Mouse (Mus musculus) embryonic facial prominence, embryonic 12.5 days (tissue): ENCODE measurements around the gene Vwa3b. TPM values are rescaled to one million over a fixed set of nuclear protein-coding genes. Genes with fewer than 3 reads are reported as not detected.

ENCODE experiments used
- ATAC-seq: fragments of 200-750 bp; cut with Nextera tagmentation; 2 replicates; pipeline ENCODE4 v1.8.0; 2017; ENCODE audit not compliant: insufficient number of reproducible peaks, insufficient read depth, low FRiP score, low TSS enrichment
- H3K27ac ChIP-seq: fragments of 300-500 bp; sonication (generic); 2 replicates; pipeline ENCODE4 v1.5.1; 2016; ENCODE audit warnings: mild to moderate bottlenecking
- H3K27me3 ChIP-seq: fragments of 300-500 bp; sonication (generic); 2 replicates; pipeline ENCODE4 v1.6.1; 2016; ENCODE audit warnings: mild to moderate bottlenecking, moderate library complexity
- H3K36me3 ChIP-seq: fragments of 300-500 bp; sonication (generic); 2 replicates; pipeline ENCODE4 v1.6.1; 2016; ENCODE audit warnings: mild to moderate bottlenecking
- H3K4me1 ChIP-seq: fragments of 300-500 bp; sonication (generic); 2 replicates; pipeline ENCODE4 v1.6.1; 2016
- H3K4me2 ChIP-seq: fragments of 300-500 bp; sonication (generic); replicated peaks from 2 replicates; pipeline ENCODE4 v1.6.1; 2016; ENCODE audit warnings: mild to moderate bottlenecking, moderate library complexity
- H3K4me3 ChIP-seq: fragments of 300-500 bp; sonication (generic); 2 replicates; pipeline ENCODE4 v1.5.1; 2016; ENCODE audit warnings: mild to moderate bottlenecking
- H3K9ac ChIP-seq: fragments of 300-500 bp; sonication (generic); 2 replicates; pipeline ENCODE4 v1.6.1; 2016; ENCODE audit warnings: mild to moderate bottlenecking, moderate library complexity
- H3K9me3 ChIP-seq: fragments of 300-500 bp; sonication (generic); 2 replicates; pipeline ENCODE4 v1.6.1; 2016; ENCODE audit warnings: mild to moderate bottlenecking, moderate library complexity
- whole genome bisulfite sequencing: fragments of 180-500 bp; shearing (Covaris S2); methylation state at CpG from one replicate; pipeline ENCODE4 v1.1.7; 2016; 5-methylcytosine and 5-hydroxymethylcytosine counted together
- polyA plus RNA-seq: library from polyadenylated mRNA; unstranded; fragments of >200 nt; fragmentation: Nextera tagmentation; extraction: Ambion mirVana; gene quantifications from 2 replicates; pipeline ENCODE4 v1.2.1, GENCODE M21; 2016

Vwa3b gene
- polyA plus RNA-seq, 1 experiment from 2014 or later: 1.8 TPM

GRCm38 (mm10) chr1:37130012-37130570 is 103.7 kb downstream of the Vwa3b start:
- H3K9ac ChIP-seq: no peak overlapping the region
- ATAC-seq: no peak
- peaks cover 9% of the 10 kb centered on the region; the same call in 1 of the 2 replicates for H3K4me1 ChIP-seq
- no peaks in the 10 kb centered on the region for H3K27me3 ChIP-seq
- no peak overlapping the region for H3K4me3 ChIP-seq
- no peak overlapping the region for H3K4me2 ChIP-seq
- WGBS: 80% methylated on average over 8 of the region's 8 CpGs
- H3K9me3 ChIP-seq: no peaks in the 10 kb centered on the region
- H3K27ac ChIP-seq: no peak overlapping the region
- H3K36me3 ChIP-seq: no peaks in the 10 kb centered on the region

- no peaks in the 10 kb centered on the region for H3K9me3 ChIP-seq
- no peak overlapping the region for H3K4me2 ChIP-seq
- no peak overlapping the region for H3K27ac ChIP-seq
- ATAC-seq: no peak
- H3K4me1 ChIP-seq: no peaks in the 10 kb centered on the region
- H3K4me3 ChIP-seq: no peak overlapping the region
- no peaks in the 10 kb centered on the region for H3K36me3 ChIP-seq
- no peaks in the 10 kb centered on the region for H3K27me3 ChIP-seq
- no peak overlapping the region for H3K9ac ChIP-seq
Observed at GRCm38 (mm10) chr1:37131146-37131545, 104.8 kb downstream of the Vwa3b start.

GRCm38 (mm10) chr1:37132433-37132832 is 106.0 kb downstream of the Vwa3b start:
- no peak for ATAC-seq
- no peaks in the 10 kb centered on the region for H3K9me3 ChIP-seq
- H3K4me2 ChIP-seq: no peak overlapping the region
- no peaks in the 10 kb centered on the region for H3K36me3 ChIP-seq
- H3K27me3 ChIP-seq: no peaks in the 10 kb centered on the region
- H3K4me1 ChIP-seq: no peaks in the 10 kb centered on the region
- no peak overlapping the region for H3K27ac ChIP-seq
- no peak overlapping the region for H3K9ac ChIP-seq
- WGBS: 57% methylated on average over 7 of the region's 7 CpGs
- H3K4me3 ChIP-seq: no peak overlapping the region

- no peak overlapping the region for H3K4me3 ChIP-seq
- H3K9me3 ChIP-seq: no peaks in the 10 kb centered on the region
- 69% methylated on average over 4 of the region's 4 CpGs for WGBS
- no peaks in the 10 kb centered on the region for H3K27me3 ChIP-seq
- H3K36me3 ChIP-seq: no peaks in the 10 kb centered on the region
- ATAC-seq: no peak
- H3K9ac ChIP-seq: no peak overlapping the region
- no peak overlapping the region for H3K4me2 ChIP-seq
- no peaks in the 10 kb centered on the region for H3K4me1 ChIP-seq
- H3K27ac ChIP-seq: no peak overlapping the region
Observed at GRCm38 (mm10) chr1:37145966-37146365, 119.6 kb downstream of the Vwa3b start.

- Histone ChIP-seq H3K4me2 (no peak overlapping the region), H3K4me3 (no peak overlapping the region), H3K27ac (no peak overlapping the region), H3K9me3 (no peaks in the 10 kb centered on the region), H3K9ac (no peak overlapping the region), H3K4me1 (no peaks in the 10 kb centered on the region), H3K27me3 (no peaks in the 10 kb centered on the region), H3K36me3 (no peaks in the 10 kb centered on the region)
- ATAC-seq: no peak
- WGBS: 91% methylated on average over 7 of the region's 7 CpGs
Observed at GRCm38 (mm10) chr1:37149866-37150265, 123.5 kb downstream of the Vwa3b start.

GRCm38 (mm10) chr1:37151896-37152295 is 125.5 kb downstream of the Vwa3b start:
- WGBS: 91% methylated on average over 9 of the region's 9 CpGs
- Histone ChIP-seq H3K36me3 (no peaks in the 10 kb centered on the region), H3K4me1 (no peaks in the 10 kb centered on the region), H3K9ac (no peak overlapping the region), H3K4me2 (no peak overlapping the region), H3K9me3 (no peaks in the 10 kb centered on the region), H3K27me3 (no peaks in the 10 kb centered on the region), H3K4me3 (no peak overlapping the region), H3K27ac (no peak overlapping the region)
- ATAC-seq: no peak

- WGBS: 45% methylated on average over 6 of the region's 6 CpGs
- Histone ChIP-seq H3K4me2 (no peak overlapping the region), H3K36me3 (no peaks in the 10 kb centered on the region), H3K9ac (no peak overlapping the region), H3K9me3 (no peaks in the 10 kb centered on the region), H3K27ac (peak overlapping the region; percentile 63; the same call in 1 of the 2 replicates), H3K27me3 (no peaks in the 10 kb centered on the region), H3K4me1 (peaks cover 4% of the 10 kb centered on the region; the same call in 1 of the 2 replicates), H3K4me3 (no peak overlapping the region)
- ATAC-seq: no peak
Observed at GRCm38 (mm10) chr1:37166066-37166465, 139.7 kb downstream of the Vwa3b start.

- no peak overlapping the region for H3K4me2 ChIP-seq
- H3K4me3 ChIP-seq: no peak overlapping the region
- H3K4me1 ChIP-seq: peaks cover 4% of the 10 kb centered on the region; the same call in 1 of the 2 replicates
- no peaks in the 10 kb centered on the region for H3K9me3 ChIP-seq
- no peaks in the 10 kb centered on the region for H3K27me3 ChIP-seq
- no peak for ATAC-seq
- H3K36me3 ChIP-seq: no peaks in the 10 kb centered on the region
- 69% methylated on average over 7 of the region's 7 CpGs for WGBS
- no peak overlapping the region for H3K27ac ChIP-seq
- H3K9ac ChIP-seq: no peak overlapping the region
Observed at GRCm38 (mm10) chr1:37167918-37168317, 141.5 kb downstream of the Vwa3b start.

- no peak for ATAC-seq
- Histone ChIP-seq H3K27ac (no peak overlapping the region), H3K4me1 (no peaks in the 10 kb centered on the region), H3K4me3 (no peak overlapping the region), H3K4me2 (no peak overlapping the region), H3K36me3 (no peaks in the 10 kb centered on the region), H3K9me3 (no peaks in the 10 kb centered on the region), H3K9ac (no peak overlapping the region), H3K27me3 (no peaks in the 10 kb centered on the region)
- 85% methylated on average over 2 of the region's 2 CpGs for WGBS
Observed at GRCm38 (mm10) chr1:37177874-37178273, 151.5 kb downstream of the Vwa3b start.

- WGBS: 74% methylated on average over 5 of the region's 5 CpGs
- H3K4me3 ChIP-seq: no peak overlapping the region
- H3K4me1 ChIP-seq: no peaks in the 10 kb centered on the region
- H3K36me3 ChIP-seq: no peaks in the 10 kb centered on the region
- H3K27ac ChIP-seq: no peak overlapping the region
- H3K9me3 ChIP-seq: no peaks in the 10 kb centered on the region
- H3K4me2 ChIP-seq: no peak overlapping the region
- no peak for ATAC-seq
- H3K9ac ChIP-seq: no peak overlapping the region
- H3K27me3 ChIP-seq: no peaks in the 10 kb centered on the region
Observed at GRCm38 (mm10) chr1:37179852-37180251, 153.5 kb downstream of the Vwa3b start.

GRCm38 (mm10) chr1:37187050-37187449 is 160.7 kb downstream of the Vwa3b start:
- no peaks in the 10 kb centered on the region for H3K27me3 ChIP-seq
- WGBS: 56% methylated on average over 6 of the region's 6 CpGs
- H3K4me3 ChIP-seq: no peak overlapping the region
- no peaks in the 10 kb centered on the region for H3K9me3 ChIP-seq
- no peaks in the 10 kb centered on the region for H3K36me3 ChIP-seq
- H3K9ac ChIP-seq: no peak overlapping the region
- H3K4me2 ChIP-seq: no peak overlapping the region
- peaks cover 12% of the 10 kb centered on the region; the same call in 1 of the 2 replicates for H3K4me1 ChIP-seq
- ATAC-seq: no peak
- no peak overlapping the region for H3K27ac ChIP-seq

GRCm38 (mm10) chr1:37194607-37195006 is 168.2 kb downstream of the Vwa3b start:
- Histone ChIP-seq H3K4me3 (no peak overlapping the region), H3K9ac (no peak overlapping the region), H3K4me1 (no peaks in the 10 kb centered on the region), H3K9me3 (no peaks in the 10 kb centered on the region), H3K27me3 (no peaks in the 10 kb centered on the region), H3K27ac (no peak overlapping the region), H3K4me2 (no peak overlapping the region), H3K36me3 (no peaks in the 10 kb centered on the region)
- WGBS: 65% methylated on average over 4 of the region's 4 CpGs
- no peak for ATAC-seq

- 84% methylated on average over 4 of the region's 4 CpGs for WGBS
- Histone ChIP-seq H3K4me1 (no peaks in the 10 kb centered on the region), H3K36me3 (no peaks in the 10 kb centered on the region), H3K27me3 (no peaks in the 10 kb centered on the region), H3K9me3 (no peaks in the 10 kb centered on the region), H3K4me2 (no peak overlapping the region), H3K27ac (no peak overlapping the region), H3K4me3 (no peak overlapping the region), H3K9ac (no peak overlapping the region)
- ATAC-seq: no peak
Observed at GRCm38 (mm10) chr1:37201406-37201805, 175.0 kb downstream of the Vwa3b start.
